Mouse (Mus musculus): ENCODE results near the gene Mtmr3. TPM values are rescaled to one million over a fixed set of nuclear protein-coding genes. Genes with fewer than 3 reads are reported as not detected.

Gene Mtmr3
- total and polyA plus RNA-seq, 3 experiments = 26.4 to 81.4 (median 68.9) TPM

DNA sequence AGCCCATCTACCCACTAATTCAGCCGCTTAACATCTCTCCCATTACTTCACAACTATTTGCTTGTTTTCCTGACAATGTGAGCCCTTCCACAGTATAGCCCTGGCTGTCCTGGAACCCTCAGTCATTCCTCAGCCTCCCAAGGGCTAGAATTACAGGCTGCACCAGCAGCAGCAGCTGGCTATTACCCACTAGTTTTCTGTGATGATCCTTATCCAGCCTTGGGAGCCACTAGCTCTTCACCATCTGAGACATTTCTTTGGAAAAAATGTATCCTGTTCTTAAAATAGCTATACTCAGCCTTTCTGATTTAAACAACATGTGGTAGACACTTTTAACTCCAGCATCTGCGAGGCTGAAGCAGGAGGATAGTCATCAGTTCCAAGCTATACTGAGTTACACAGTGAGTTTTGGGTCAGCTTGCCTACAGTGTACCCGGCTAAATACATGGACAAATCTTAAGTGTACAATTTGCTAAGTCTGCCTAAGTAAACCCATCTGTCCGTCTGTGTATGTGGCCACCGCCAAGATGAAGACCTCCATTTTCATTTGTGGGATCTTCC, 42.2 kb upstream of the Mtmr3 start:
- TF ChIP-seq POLR2AphosphoS5 (IDR thresholded peaks at IDR 0.05; ENCODE audit: insufficient replicate concordance, low read depth, low read length) = no peak
- no peak for TF ChIP-seq TAL1 (conservative IDR thresholded peaks at IDR 0.05; ENCODE audit: low read depth, low read length)
- no peak for TF ChIP-seq GATA2 (IDR thresholded peaks at IDR 0.05; ENCODE audit: borderline replicate concordance, low read depth, low read length)
- TF ChIP-seq CTCF (IDR thresholded peaks at IDR 0.05; ENCODE audit: low read depth, low read length) = no peak
- no peak for TF ChIP-seq GATA1 (IDR thresholded peaks at IDR 0.05; ENCODE audit: borderline replicate concordance, low read length)
- peaks cover 41% of the 10 kb centered on the region for H3K4me1 ChIP-seq (ENCODE audit: insufficient read depth, low read depth, low read length)
- no peak for DNase-seq (ENCODE audit: low spot score)
- peaks cover 29% of the 10 kb centered on the region for H3K36me3 ChIP-seq (replicated peaks)
- H3K27me3 ChIP-seq (ENCODE audit: insufficient read depth, low read length) = peaks cover 6% of the 10 kb centered on the region
- H3K9me3 ChIP-seq (replicated peaks) = no peaks in the 10 kb centered on the region
- ATAC-seq (ENCODE audit: extremely low read depth, insufficient number of reproducible peaks, low FRiP score, poor library complexity, severe bottlenecking) = no peak
- no peak overlapping the region; the same call in 1 of the 2 replicates for H3K4me3 ChIP-seq (ENCODE audit: low read depth, low read length)

DNA sequence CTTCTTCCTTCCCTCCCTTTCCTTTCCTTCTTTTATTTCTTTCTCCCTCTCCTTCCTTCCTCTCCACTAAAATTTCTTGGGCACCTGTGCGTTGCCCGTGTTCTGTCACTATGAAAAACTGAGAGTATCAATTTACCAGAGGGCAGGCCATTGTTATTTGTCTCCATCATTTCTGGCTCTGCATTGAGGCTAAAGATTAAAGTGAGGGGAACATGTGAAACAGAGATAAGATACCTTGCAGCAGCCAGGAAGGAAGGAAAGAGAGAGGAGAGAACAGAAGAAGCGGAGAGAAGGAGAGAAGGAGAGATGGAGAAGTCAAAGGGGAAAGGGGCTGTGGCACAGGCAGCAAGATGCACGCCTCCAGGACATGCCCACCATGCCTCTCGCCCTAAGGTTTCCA, 39.7 kb upstream of the Mtmr3 start:
- no peak for ATAC-seq (ENCODE audit: extremely low read depth, insufficient number of reproducible peaks, low FRiP score, poor library complexity, severe bottlenecking)
- no peak for DNase-seq (ENCODE audit: low spot score)
- Histone ChIP-seq H3K4me3 (ENCODE audit: low read depth, low read length) (no peak overlapping the region), H3K4me1 (ENCODE audit: insufficient read depth, low read depth, low read length) (peaks cover 31% of the 10 kb centered on the region), H3K27me3 (ENCODE audit: insufficient read depth, low read length) (peaks cover 27% of the 10 kb centered on the region), H3K9me3 (replicated peaks) (no peaks in the 10 kb centered on the region), H3K36me3 (replicated peaks) (peaks cover 7% of the 10 kb centered on the region)
- no peak for TF ChIP-seq TAL1 (conservative IDR thresholded peaks at IDR 0.05; ENCODE audit: low read depth, low read length)

DNA sequence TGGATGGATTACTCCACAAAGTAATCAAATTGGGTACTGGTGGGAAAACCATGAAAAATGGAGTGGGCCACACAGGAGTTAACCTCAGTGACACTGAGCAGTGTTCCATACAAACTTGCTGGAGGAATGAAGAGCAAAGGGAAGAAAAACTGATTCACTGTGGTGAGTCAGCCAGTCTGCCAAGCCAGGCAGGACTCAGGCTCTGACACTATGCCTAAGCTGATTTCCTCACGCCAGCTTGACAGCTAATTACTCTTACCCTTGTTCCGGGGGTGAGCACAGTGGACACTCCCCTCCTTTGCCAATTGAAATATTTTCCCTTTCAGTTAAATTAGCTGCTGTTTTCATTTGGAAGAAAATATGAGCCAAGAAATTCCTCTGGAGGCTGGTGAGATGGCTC, 38.8 kb upstream of the Mtmr3 start:
- H3K9me3 ChIP-seq (replicated peaks) = no peaks in the 10 kb centered on the region
- peaks cover 26% of the 10 kb centered on the region for H3K4me1 ChIP-seq (ENCODE audit: insufficient read depth, low read depth, low read length)
- DNase-seq (ENCODE audit: low spot score) = no peak
- no peak for ATAC-seq (ENCODE audit: extremely low read depth, insufficient number of reproducible peaks, low FRiP score, poor library complexity, severe bottlenecking)
- peaks cover 28% of the 10 kb centered on the region for H3K27me3 ChIP-seq (ENCODE audit: insufficient read depth, low read length)
- TF ChIP-seq CTCF (IDR thresholded peaks at IDR 0.05; ENCODE audit: low read depth, low read length) (no peak), TAL1 (conservative IDR thresholded peaks at IDR 0.05; ENCODE audit: low read depth, low read length) (no peak), GATA2 (IDR thresholded peaks at IDR 0.05; ENCODE audit: borderline replicate concordance, low read depth, low read length) (no peak), POLR2AphosphoS5 (IDR thresholded peaks at IDR 0.05; ENCODE audit: insufficient replicate concordance, low read depth, low read length) (no peak), GATA1 (IDR thresholded peaks at IDR 0.05; ENCODE audit: borderline replicate concordance, low read length) (no peak)
- no peak overlapping the region for H3K4me3 ChIP-seq (ENCODE audit: low read depth, low read length)
- H3K36me3 ChIP-seq (replicated peaks) = no peaks in the 10 kb centered on the region

DNA sequence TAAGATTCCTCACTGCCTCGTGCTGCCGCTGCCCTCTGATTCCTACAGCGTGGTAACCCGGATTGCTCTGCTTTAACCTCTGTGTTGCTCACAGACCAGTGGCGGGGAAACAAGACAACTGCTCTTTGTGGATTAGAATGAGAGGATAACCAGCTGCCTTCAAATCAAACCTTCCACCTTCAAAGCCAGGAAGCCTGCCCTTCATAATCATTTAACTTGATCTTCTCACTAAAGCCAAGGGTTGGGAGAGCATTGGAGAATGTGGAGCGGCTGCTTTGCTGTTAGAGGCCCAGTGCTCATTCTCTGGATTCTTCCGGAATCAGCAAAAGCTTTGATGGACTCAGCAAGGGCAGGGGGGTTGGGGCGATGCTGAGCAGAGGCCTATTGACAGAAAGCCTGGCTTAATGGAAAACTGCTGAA, 35.2 kb upstream of the Mtmr3 start:
- Histone ChIP-seq H3K4me3 (ENCODE audit: low read depth, low read length) (no peak overlapping the region), H3K27me3 (ENCODE audit: insufficient read depth, low read length) (peaks cover 37% of the 10 kb centered on the region)
- TF ChIP-seq POLR2AphosphoS5 (IDR thresholded peaks at IDR 0.05; ENCODE audit: insufficient replicate concordance, low read depth, low read length) = no peak
- no peak for TF ChIP-seq CTCF (IDR thresholded peaks at IDR 0.05; ENCODE audit: low read depth, low read length)
- no peak for TF ChIP-seq TAL1 (conservative IDR thresholded peaks at IDR 0.05; ENCODE audit: low read depth, low read length)
- TF ChIP-seq GATA2 (IDR thresholded peaks at IDR 0.05; ENCODE audit: borderline replicate concordance, low read depth, low read length) = no peak
- no peak for TF ChIP-seq GATA1 (IDR thresholded peaks at IDR 0.05; ENCODE audit: borderline replicate concordance, low read length)

DNA sequence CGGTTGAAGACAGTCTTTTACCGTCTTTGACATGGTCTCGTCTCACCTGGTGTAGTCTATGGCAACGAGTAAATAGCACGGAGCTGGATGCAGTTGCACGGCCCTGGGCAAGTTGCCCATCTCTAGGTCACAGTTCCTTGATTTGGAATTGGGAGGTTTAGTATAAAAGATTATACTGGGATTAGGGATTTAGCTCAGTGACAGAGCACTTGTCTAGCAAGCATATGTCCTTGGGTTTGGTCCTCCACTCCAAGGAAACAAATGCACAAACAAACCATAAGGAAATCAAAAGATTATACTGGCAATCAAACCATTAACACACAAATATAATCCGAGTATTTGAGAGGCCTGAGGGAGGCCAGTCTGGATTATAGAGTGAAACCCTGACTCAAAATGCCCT, 33.0 kb upstream of the Mtmr3 start:
- Histone ChIP-seq H3K9me3 (replicated peaks) (no peaks in the 10 kb centered on the region), H3K4me3 (ENCODE audit: low read depth, low read length) (no peak overlapping the region), H3K27me3 (ENCODE audit: insufficient read depth, low read length) (peaks cover 34% of the 10 kb centered on the region), H3K4me1 (ENCODE audit: insufficient read depth, low read depth, low read length) (peaks cover 9% of the 10 kb centered on the region; the same call in 1 of the 2 replicates), H3K36me3 (replicated peaks) (no peaks in the 10 kb centered on the region)
- no peak for ATAC-seq (ENCODE audit: extremely low read depth, insufficient number of reproducible peaks, low FRiP score, poor library complexity, severe bottlenecking)
- no peak for TF ChIP-seq TAL1 (conservative IDR thresholded peaks at IDR 0.05; ENCODE audit: low read depth, low read length)
- TF ChIP-seq CTCF (IDR thresholded peaks at IDR 0.05; ENCODE audit: low read depth, low read length) = no peak
- no peak for TF ChIP-seq GATA1 (IDR thresholded peaks at IDR 0.05; ENCODE audit: borderline replicate concordance, low read length)
- no peak for TF ChIP-seq POLR2AphosphoS5 (IDR thresholded peaks at IDR 0.05; ENCODE audit: insufficient replicate concordance, low read depth, low read length)
- DNase-seq (ENCODE audit: low spot score) = no peak

More for the DNA sequence above, 35.2 kb upstream of the Mtmr3 start:
- DNase-seq (ENCODE audit: low spot score) (no peak), ATAC-seq (ENCODE audit: extremely low read depth, insufficient number of reproducible peaks, low FRiP score, poor library complexity, severe bottlenecking) (no peak)
- peaks cover 16% of the 10 kb centered on the region for H3K4me1 ChIP-seq (ENCODE audit: insufficient read depth, low read depth, low read length)
- no peaks in the 10 kb centered on the region for H3K9me3 ChIP-seq (replicated peaks)
- H3K36me3 ChIP-seq (replicated peaks) = no peaks in the 10 kb centered on the region

DNA sequence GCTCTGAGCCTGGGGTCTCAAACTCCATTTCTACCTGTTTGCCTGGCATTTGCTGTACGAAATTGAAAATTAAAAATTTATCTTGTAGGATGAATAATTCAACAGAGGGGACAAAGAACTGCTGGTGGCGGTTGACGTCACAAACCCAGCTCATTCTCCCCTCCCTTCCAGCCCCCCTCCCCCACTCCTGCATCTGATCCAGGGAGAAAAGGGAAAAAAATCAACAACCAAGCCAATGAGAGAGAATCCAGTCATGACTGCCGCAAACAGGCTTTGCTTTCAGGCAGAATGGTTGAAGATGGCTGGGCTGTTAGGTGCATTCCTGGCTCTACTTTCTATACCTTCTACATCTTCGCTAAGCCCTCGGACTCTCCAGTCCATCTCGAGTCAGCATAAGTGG, 31.3 kb upstream of the Mtmr3 start:
- DNase-seq (ENCODE audit: low spot score) (no peak), ATAC-seq (ENCODE audit: extremely low read depth, insufficient number of reproducible peaks, low FRiP score, poor library complexity, severe bottlenecking) (no peak)
- no peak for TF ChIP-seq GATA2 (IDR thresholded peaks at IDR 0.05; ENCODE audit: borderline replicate concordance, low read depth, low read length)
- no peak for TF ChIP-seq TAL1 (conservative IDR thresholded peaks at IDR 0.05; ENCODE audit: low read depth, low read length)
- TF ChIP-seq CTCF (IDR thresholded peaks at IDR 0.05; ENCODE audit: low read depth, low read length) = no peak
- no peak for TF ChIP-seq GATA1 (IDR thresholded peaks at IDR 0.05; ENCODE audit: borderline replicate concordance, low read length)
- no peak for TF ChIP-seq POLR2AphosphoS5 (IDR thresholded peaks at IDR 0.05; ENCODE audit: insufficient replicate concordance, low read depth, low read length)
- Histone ChIP-seq H3K36me3 (replicated peaks) (no peaks in the 10 kb centered on the region), H3K4me3 (ENCODE audit: low read depth, low read length) (no peak overlapping the region), H3K9me3 (replicated peaks) (no peaks in the 10 kb centered on the region), H3K27me3 (ENCODE audit: insufficient read depth, low read length) (peaks cover 37% of the 10 kb centered on the region), H3K4me1 (ENCODE audit: insufficient read depth, low read depth, low read length) (peaks cover 9% of the 10 kb centered on the region; the same call in 1 of the 2 replicates)

Data from G1E (cell line).